9 mouse cellular contexts compared by ENCODE assay signal in the genomic region with DNA sequence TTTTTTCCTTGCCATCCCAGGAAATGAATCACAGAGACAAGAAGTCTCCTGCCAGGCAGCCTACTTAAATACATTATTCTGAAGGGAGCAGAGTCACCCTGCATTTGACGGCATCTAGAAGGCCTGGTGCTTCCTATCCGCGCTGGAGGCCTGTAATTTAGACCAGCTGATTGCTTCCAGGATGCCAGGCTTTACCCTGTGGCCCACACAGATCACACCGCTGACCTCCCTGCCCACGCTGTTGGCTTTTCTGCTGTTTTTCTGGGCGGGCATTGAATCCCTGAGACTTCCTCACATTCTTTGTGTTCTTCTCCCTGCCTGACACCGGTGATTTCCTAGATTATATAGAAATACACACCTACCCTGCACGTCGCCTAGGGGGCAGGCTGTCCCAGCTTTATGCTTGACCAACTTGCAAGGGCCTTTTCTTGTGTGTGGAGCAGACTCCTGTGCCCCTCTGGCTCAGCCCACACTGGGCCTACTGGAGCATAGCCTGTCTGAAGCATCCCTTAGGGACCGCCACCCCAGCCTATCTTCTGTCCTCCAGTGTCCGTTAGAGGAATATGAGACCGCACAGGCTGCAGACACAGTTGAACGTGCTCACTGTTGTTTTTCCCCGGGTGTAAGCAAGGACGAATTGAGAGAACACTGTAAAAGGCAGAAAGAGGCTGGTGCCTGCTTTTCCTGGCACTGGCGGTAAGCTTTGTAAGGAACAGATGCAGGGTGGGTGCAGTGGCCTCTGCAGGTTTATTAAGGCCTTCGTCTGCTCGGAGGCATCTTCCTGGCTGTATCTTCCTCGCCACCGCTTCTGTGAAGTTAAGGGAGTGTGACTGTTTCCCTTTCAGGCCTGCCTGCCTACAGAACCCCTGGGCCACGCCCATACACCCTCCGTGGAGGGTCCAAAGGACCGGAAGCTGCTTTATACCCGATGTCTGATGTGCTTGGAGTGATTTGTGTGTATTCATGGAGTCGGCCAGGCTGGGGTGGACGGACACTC. TPM values are rescaled to one million over a fixed set of nuclear protein-coding genes. Genes with fewer than 3 reads are reported as not detected.
A peak's percentile ranks its signal among the peaks of the same experiment; 100 is the strongest.
DNase-seq lines count a peak whose midpoint lies in the region; ATAC-seq and TF ChIP-seq lines count a peak whose summit lies in the region.
"Had no signal": no experiment of that assay in that cellular context is flagged by ENCODE, and none has a peak within 500 bp of the region (broad histone marks: within the 10 kb centered on the region; RNA-seq: fewer than 3 reads in every experiment).

No protein-coding gene starts in this region.

- in situ Hi-C loops in Patski (cut with MboI; ENCODE audit: low pct_unique_long_range_greater_than_20kb), result no loop called here

- POLR2A ChIA-PET in Patski (lab: Charles Lee), result no interaction called here

- H3K27me3 ChIP-seq in Patski, result no peaks in the 10 kb centered on the region
- H3K27me3 ChIP-seq in embryonic facial prominence, embryonic 10.5 days (replicated peaks; ENCODE audit: low read depth, poor library complexity, severe bottlenecking), result peaks cover 6% of the 10 kb centered on the region; the same call in 1 of the 2 replicates
- peaks cover 16% of the 10 kb centered on the region for H3K27me3 ChIP-seq in midbrain, embryonic 12.5 days
- H3K27me3 ChIP-seq: lung, embryonic 15.5 days had no signal

- ATAC-seq in Patski, result peak; percentile 91
- ATAC-seq in midbrain, embryonic 12.5 days (ENCODE audit: low FRiP score, low read depth), result peak; percentile 66

- DNase-seq in layer of hippocampus, adult 11-12 months (ENCODE audit: low spot score), result peak; percentile 48
- DNase-seq in layer of hippocampus, postnatal 36 days, result no peak
- DNase-seq in Patski (ENCODE audit: low read depth, low spot score), result peak; percentile 55
- peak; percentile 44 for DNase-seq in embryonic facial prominence, embryonic 10.5 days (ENCODE audit: low spot score)
- DNase-seq in lung, postnatal 14 days, result no peak
- no peak for DNase-seq in spleen, postnatal 10 days (ENCODE audit: low spot score in 2 of 2)
- DNase-seq in testis, postnatal 14 days (ENCODE audit: low spot score), result no peak

- no peaks in the 10 kb centered on the region for H3K9me3 ChIP-seq in embryonic facial prominence, embryonic 10.5 days
- H3K9me3 ChIP-seq in midbrain, embryonic 12.5 days, result no peaks in the 10 kb centered on the region
- H3K9me3 ChIP-seq: lung, embryonic 15.5 days had no signal

- peak overlapping the region; percentile 49 for H3K27ac ChIP-seq in embryonic facial prominence, embryonic 10.5 days (replicated peaks)
- H3K27ac ChIP-seq in midbrain, embryonic 12.5 days (replicated peaks), result no peak overlapping the region
- H3K27ac ChIP-seq: lung, embryonic 15.5 days had no signal

- no peak overlapping the region for H3K9ac ChIP-seq in midbrain, embryonic 12.5 days (replicated peaks)
- H3K9ac ChIP-seq: lung, embryonic 15.5 days had no signal

- no peak for TF ChIP-seq CTCF in Patski (IDR thresholded peaks at IDR 0.05)

- no peaks in the 10 kb centered on the region for H3K36me3 ChIP-seq in embryonic facial prominence, embryonic 10.5 days (replicated peaks)
- H3K36me3 ChIP-seq in midbrain, embryonic 12.5 days, result no peaks in the 10 kb centered on the region
- H3K36me3 ChIP-seq: lung, embryonic 15.5 days had no signal

- WGBS in embryonic facial prominence, embryonic 10.5 days, result 53% methylated on average over 26 of the region's 26 CpGs
- WGBS in midbrain, embryonic 12.5 days, result 59% methylated on average over 26 of the region's 26 CpGs

- CTCF ChIA-PET in Patski (lab: Charles Lee), result interaction anchor here (1.3 kb wide), 1 partner anchor 10 kb away, joined by 5 read pairs; no protein-coding TSS in a partner anchor

- H3K4me2 ChIP-seq in midbrain, embryonic 12.5 days (replicated peaks), result no peak overlapping the region
- H3K4me2 ChIP-seq: lung, embryonic 15.5 days had no signal

- H3K4me1 ChIP-seq in embryonic facial prominence, embryonic 10.5 days, result peaks cover 23% of the 10 kb centered on the region
- H3K4me1 ChIP-seq in midbrain, embryonic 12.5 days, result peaks cover 14% of the 10 kb centered on the region
- H3K4me1 ChIP-seq: lung, embryonic 15.5 days had no signal

- H3K4me3 ChIP-seq in embryonic facial prominence, embryonic 10.5 days, result no peak overlapping the region
- no peak overlapping the region for H3K4me3 ChIP-seq in midbrain, embryonic 12.5 days
- H3K4me3 ChIP-seq: lung, embryonic 15.5 days had no signal

RNA-seq across cellular contexts. Expression of a gene that starts 9.3 kb away (rescaled TPM):
- 10 to 100 TPM; 15.0 to 16.8 TPM for total RNA-seq in layer of hippocampus, postnatal 36 days (2021)
- 4.8 TPM for polyA plus RNA-seq in Patski (2021)
- 0.10 and 0.21 TPM in 2 replicates for polyA plus RNA-seq in embryonic facial prominence, embryonic 10.5 days (2016; fragmentation: Nextera tagmentation; extraction: Ambion mirVana)
- polyA plus RNA-seq in midbrain, embryonic 12.5 days (2016; fragmentation: Nextera tagmentation; extraction: Ambion mirVana), result 0.18 and 0.37 TPM in 2 replicates

RNA-seq across cellular contexts. Expression of a gene that starts 44.0 kb away (rescaled TPM):
- total RNA-seq in layer of hippocampus, postnatal 36 days (2021), result 1 to 10 TPM; 1.9 to 3.0 TPM
- not detected for polyA plus RNA-seq in Patski (2021)
- polyA plus RNA-seq in embryonic facial prominence, embryonic 10.5 days (2016; fragmentation: Nextera tagmentation; extraction: Ambion mirVana), result 0.92 and 1.5 TPM in 2 replicates
- polyA plus RNA-seq in midbrain, embryonic 12.5 days (2016; fragmentation: Nextera tagmentation; extraction: Ambion mirVana), result 0.91 and 1.0 TPM in 2 replicates

Comparison
In these comparisons a context has a peak if more than half of its experiments do, and no peak if none do; other contexts are left out.
1. DNase-seq: peak in layer of hippocampus, adult 11-12 months (single experiment), Patski (single experiment) and embryonic facial prominence, embryonic 10.5 days (single experiment); none in layer of hippocampus, postnatal 36 days (0 of 2), lung, postnatal 14 days (single experiment), spleen, postnatal 10 days (0 of 2) and testis, postnatal 14 days (single experiment).